Mouse (Mus musculus): ENCODE data around the gene Carmil1. TPM values are rescaled to one million over a fixed set of nuclear protein-coding genes. Genes with fewer than 3 reads are reported as not detected.

Carmil1 gene
- total RNA-seq, 2 experiments from 2014 or later: 49.3 to 52.8 TPM

GRCm38 (mm10) chr13:24155190-24155589, 125.4 kb downstream of the Carmil1 start:
- no peak for DNase-seq (ENCODE audit: low spot score in 2 of 2)

- no peak for DNase-seq (ENCODE audit: low spot score in 2 of 2)
Observed at GRCm38 (mm10) chr13:24154281-24155061, 126.1 kb downstream of the Carmil1 start.

GRCm38 (mm10) chr13:24152610-24153009, 128.0 kb downstream of the Carmil1 start:
- no peak for DNase-seq (ENCODE audit: low spot score in 2 of 2)

- no peak for DNase-seq (ENCODE audit: low spot score in 2 of 2)
Observed at GRCm38 (mm10) chr13:24151335-24151734, 129.3 kb downstream of the Carmil1 start.

GRCm38 (mm10) chr13:24148549-24148948, 132.0 kb downstream of the Carmil1 start:
- no peak for DNase-seq (ENCODE audit: low spot score in 2 of 2)

GRCm38 (mm10) chr13:24147006-24147405, 133.6 kb downstream of the Carmil1 start:
- DNase-seq (ENCODE audit: low spot score in 2 of 2): no peak

- no peak for DNase-seq (ENCODE audit: low spot score in 2 of 2)
Observed at GRCm38 (mm10) chr13:24146541-24146940, 134.1 kb downstream of the Carmil1 start.

- DNase-seq (ENCODE audit: low spot score in 2 of 2): no peak
Observed at GRCm38 (mm10) chr13:24144858-24145257, 135.7 kb downstream of the Carmil1 start.

- DNase-seq (ENCODE audit: low spot score in 2 of 2): no peak
Observed at GRCm38 (mm10) chr13:24144141-24144540, 136.5 kb downstream of the Carmil1 start.

- DNase-seq (ENCODE audit: low spot score in 2 of 2): no peak
Observed at GRCm38 (mm10) chr13:24136836-24137235, 143.8 kb downstream of the Carmil1 start.

GRCm38 (mm10) chr13:24135282-24136230, 145.0 kb downstream of the Carmil1 start:
- no peak for DNase-seq (ENCODE audit: low spot score in 2 of 2)

- no peak for DNase-seq (ENCODE audit: low spot score in 2 of 2)
Observed at GRCm38 (mm10) chr13:24132866-24133265, 147.7 kb downstream of the Carmil1 start.

- DNase-seq (ENCODE audit: low spot score in 2 of 2): no peak
Observed at GRCm38 (mm10) chr13:24131319-24131718, 149.3 kb downstream of the Carmil1 start.

- no peak for DNase-seq (ENCODE audit: low spot score in 2 of 2)
Observed at GRCm38 (mm10) chr13:24130741-24131140, 149.9 kb downstream of the Carmil1 start.

GRCm38 (mm10) chr13:24128731-24129130, 151.9 kb downstream of the Carmil1 start:
- DNase-seq (ENCODE audit: low spot score in 2 of 2): no peak

GRCm38 (mm10) chr13:24125865-24126264, 154.7 kb downstream of the Carmil1 start:
- no peak for DNase-seq (ENCODE audit: low spot score in 2 of 2)

- peak; percentile 24 to 31 for DNase-seq (ENCODE audit: low spot score in 2 of 2)
Observed at GRCm38 (mm10) chr13:24117181-24117812, 163.3 kb downstream of the Carmil1 start.

- peak; percentile 18 to 48 for DNase-seq (ENCODE audit: low spot score in 2 of 2)
Observed at GRCm38 (mm10) chr13:24112689-24113348, 167.8 kb downstream of the Carmil1 start.

- DNase-seq (ENCODE audit: low spot score in 2 of 2): no peak
Observed at GRCm38 (mm10) chr13:24110329-24110728, 170.3 kb downstream of the Carmil1 start.

GRCm38 (mm10) chr13:24108282-24108681, 172.3 kb downstream of the Carmil1 start:
- no peak for DNase-seq (ENCODE audit: low spot score in 2 of 2)

- no peak for DNase-seq (ENCODE audit: low spot score in 2 of 2)
Observed at GRCm38 (mm10) chr13:24107058-24107457, 173.5 kb downstream of the Carmil1 start.

Measured in layer of hippocampus, postnatal 14 days (tissue).